Mouse (Mus musculus) kidney, adult 10 weeks (tissue): Measurements from ENCODE around the gene Lancl3. TPM values are rescaled to one million over a fixed set of nuclear protein-coding genes. Genes with fewer than 3 reads are reported as not detected.

ENCODE experiments used
- polyA plus RNA-seq: library from polyadenylated mRNA; stranded (reverse); fragments of 350-450 nt; fragmentation: Illumina TruSeq; extraction: RNeasy Lipid Tissue Mini Kit (QIAGEN cat#74804); gene quantifications from one replicate; pipeline ENCODE4 v1.2.3, GENCODE M21; 2014; ENCODE audit warnings: low read depth, low replicate concordance

Lancl3 gene
- 8.8 TPM for polyA plus RNA-seq

GRCm38 (mm10) chrX:9199761-9200371, at the start of gene Lancl3:
Gene Lancl3, plus strand, starts transcription at chrX:9199902.

GRCm38 (mm10) chrX:9256766-9257165, 57.1 kb downstream of the Lancl3 start, which contains the start of gene Gm14862:
Gene Gm14862, minus strand, starts transcription at chrX:9256899.

GRCm38 (mm10) chrX:9272460-9273361, 73.0 kb downstream of the Lancl3 start, which contains the start of gene Xk:
Gene Xk, plus strand, starts transcription at chrX:9272756.

GRCm38 (mm10) chrX:9283464-9283863, 83.8 kb downstream of the Lancl3 start, which contains the start of gene H2al1m:
Gene H2al1m, plus strand, starts transcription at chrX:9283764.

Other genes with a start within 250 kb of the Lancl3 start
- gene Fthl17b, start 236.9 kb upstream of the Lancl3 start, polyA plus RNA-seq = not detected
- gene Fthl17c, start 223.3 kb upstream of the Lancl3 start, polyA plus RNA-seq = not detected
- gene Fthl17d, start 213.1 kb upstream of the Lancl3 start, polyA plus RNA-seq = not detected
- gene Fthl17e, start 166.4 kb upstream of the Lancl3 start, polyA plus RNA-seq = not detected
- gene Fthl17f, start 136.9 kb upstream of the Lancl3 start, polyA plus RNA-seq = not detected
- gene 4930402K13Rik, start 95.3 kb upstream of the Lancl3 start, polyA plus RNA-seq = not detected
- gene Gm14862, start 57.0 kb downstream of the Lancl3 start, polyA plus RNA-seq = not detected
- 1.6 TPM for gene Xk, start 72.9 kb downstream of the Lancl3 start, polyA plus RNA-seq
- gene H2al1m, start 83.9 kb downstream of the Lancl3 start, polyA plus RNA-seq = not detected
- not detected for gene H2al1k, start 150.7 kb downstream of the Lancl3 start, polyA plus RNA-seq